Mouse (Mus musculus) liver, embryonic 18 days (tissue): Measurements from ENCODE around the gene Kif4. TPM values are rescaled to one million over a fixed set of nuclear protein-coding genes. Genes with fewer than 3 reads are reported as not detected.

Experiments
- polyA plus RNA-seq: library from polyadenylated mRNA; depleted of rRNA; stranded (reverse); fragments of >200 nt; gene quantifications from 2 replicates; pipeline ENCODE4 v1.2.3, GENCODE M21; 2012; rRNA removed

Gene Kif4
- polyA plus RNA-seq = 6.1 TPM in 2 replicates

GRCm38 (mm10) chrX:100625546-100625801 is at the start of gene Kif4:
Gene Kif4, plus strand, starts transcription at chrX:100625737.

GRCm38 (mm10) chrX:100594791-100595190 is 30.7 kb upstream of the Kif4 start, which contains the start of gene P2ry4:
Gene P2ry4, minus strand, starts transcription at chrX:100594869.

DNA sequence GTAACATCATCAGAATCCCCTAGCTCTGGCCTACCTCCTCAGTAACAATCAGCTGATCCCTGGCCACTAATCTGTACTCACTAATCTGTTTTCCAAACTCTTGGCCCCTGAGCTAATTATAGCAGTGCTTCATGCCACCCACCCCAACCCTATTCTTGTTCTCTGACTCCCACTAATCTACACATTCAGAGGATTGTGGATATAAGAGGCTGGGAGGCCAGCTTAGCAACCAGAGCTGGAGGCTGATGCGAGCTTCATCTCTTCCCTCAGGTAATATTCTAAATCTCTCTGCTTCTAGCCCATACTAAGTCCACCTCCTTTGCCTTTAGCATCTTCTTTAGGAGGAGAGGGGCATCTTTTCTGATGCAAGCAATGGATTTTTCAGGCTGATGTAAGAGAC is 20.2 kb upstream of the Kif4 start, which contains the start of gene Arr3:
TSS of gene Arr3 (plus strand) at position 184 of the 400 bp plus-strand sequence.

GRCm38 (mm10) chrX:100625802-100626793 is 561 bp downstream of the Kif4 start, which contains the start of gene Pdzd11:
Gene Pdzd11, minus strand, starts transcription at chrX:100626568.

DNA sequence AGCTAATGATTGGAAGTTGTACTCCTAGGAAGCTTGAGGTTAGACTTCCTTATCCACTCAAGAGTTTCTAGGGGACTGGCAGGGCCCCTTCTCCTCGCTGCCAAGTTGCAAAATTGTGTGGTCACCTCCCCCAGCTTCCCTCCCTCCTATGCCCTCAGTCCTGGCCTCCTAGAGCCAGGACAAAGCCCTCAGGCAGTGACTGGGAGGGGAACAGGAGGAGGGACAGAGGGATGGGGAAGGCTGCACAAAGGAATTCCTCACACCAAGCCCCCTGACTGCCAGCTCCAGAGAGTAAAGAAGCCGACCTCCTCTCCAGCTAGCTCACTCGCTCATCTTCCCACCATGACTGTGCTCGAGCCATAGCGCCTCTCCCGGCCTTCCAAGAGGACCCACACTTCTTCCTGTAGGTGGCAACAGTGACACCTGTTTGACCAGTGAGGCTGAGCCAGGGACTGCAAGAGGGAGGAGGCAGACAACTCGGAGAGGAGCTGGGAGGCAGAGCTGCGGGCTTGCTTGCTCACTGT is 104.2 kb downstream of the Kif4 start, which contains the start of gene Gdpd2:
TSS of gene Gdpd2 (plus strand) at position 209 of the 524 bp plus-strand sequence.

GRCm38 (mm10) chrX:100767181-100767884 is 141.8 kb downstream of the Kif4 start, which contains the start of gene Dlg3:
Gene Dlg3, plus strand, starts transcription at chrX:100767722.

Other genes with a start within 250 kb of the Kif4 start
- not detected in 2 replicates for gene Otud6a, start 196.7 kb upstream of the Kif4 start, polyA plus RNA-seq
- gene Awat2, start 183.0 kb upstream of the Kif4 start, polyA plus RNA-seq = 0.16 and 0.34 TPM in 2 replicates
- gene Igbp1, start 131.4 kb upstream of the Kif4 start, polyA plus RNA-seq = 32.7 and 33.7 TPM in 2 replicates
- gene Dgat2l6, start 100.9 kb upstream of the Kif4 start, polyA plus RNA-seq = 0.01 TPM in 1 of 2 replicates, not detected in the other
- 0.02 TPM in 1 of 2 replicates, not detected in the other for gene Awat1, start 53.5 kb upstream of the Kif4 start, polyA plus RNA-seq
- 0.72 and 0.91 TPM in 2 replicates for gene P2ry4, start 30.9 kb upstream of the Kif4 start, polyA plus RNA-seq
- gene Arr3, start 20.2 kb upstream of the Kif4 start, polyA plus RNA-seq = not detected in 2 replicates
- gene Pdzd11, start 831 bp downstream of the Kif4 start, polyA plus RNA-seq = 22.6 and 23.8 TPM in 2 replicates
- 0.36 and 0.61 TPM in 2 replicates for gene Gdpd2, start 104.1 kb downstream of the Kif4 start, polyA plus RNA-seq
- 5.4 and 5.6 TPM in 2 replicates for gene Dlg3, start 142.0 kb downstream of the Kif4 start, polyA plus RNA-seq